Mouse (Mus musculus) ES-Bruce4 (cell line): ENCODE results near the gene Kcnk12.

Experiments
- CTCF ChIP-seq: IDR thresholded peaks from one replicate; pipeline ENCODE4 v1.8.1; 2011; ENCODE audit warnings: low read depth, low read length
- POLR2A ChIP-seq: IDR thresholded peaks from one replicate; pipeline ENCODE4 v1.8.1; 2011; ENCODE audit warnings: low read length; ENCODE audit not compliant: insufficient read depth

DNA sequence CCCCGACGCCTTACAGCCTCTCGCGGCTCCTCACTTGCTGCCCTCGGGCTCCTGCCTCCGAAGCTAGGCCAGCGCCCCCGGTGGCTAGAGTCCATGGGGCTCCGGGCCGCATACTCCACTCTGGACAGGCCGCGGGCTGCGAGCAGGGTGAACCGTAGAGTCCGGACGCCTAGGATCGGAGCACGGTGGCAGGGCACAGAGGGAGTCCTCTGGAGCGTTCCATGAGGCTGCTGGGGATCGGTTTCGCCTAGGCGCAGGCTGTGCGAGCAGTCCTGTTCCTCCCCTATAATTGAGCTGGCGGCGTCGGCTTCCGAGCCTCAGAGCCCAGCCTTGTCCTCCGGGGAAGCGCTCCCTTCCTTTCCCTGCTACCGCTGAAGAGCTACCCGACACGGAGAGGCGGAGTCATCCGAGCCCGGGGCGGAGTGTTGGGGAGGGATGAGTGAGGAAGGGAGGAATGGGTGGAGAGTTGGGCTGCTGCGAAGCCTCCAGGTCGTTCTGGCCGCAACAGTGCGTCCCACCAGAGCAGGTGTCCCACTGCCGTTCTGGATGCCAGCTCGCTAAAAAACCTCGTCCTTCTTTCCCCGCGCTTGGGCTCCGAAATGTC, at the start of gene Kcnk12:
- no peak for TF ChIP-seq CTCF
- no peak for TF ChIP-seq POLR2A
